Mouse (Mus musculus): Measurements from ENCODE around the gene Cnnm3. TPM values are rescaled to one million over a fixed set of nuclear protein-coding genes. Genes with fewer than 3 reads are reported as not detected.

Gene Cnnm3
- polyA plus RNA-seq, 1 experiment from 2014 or later: 2.5 TPM

DNA sequence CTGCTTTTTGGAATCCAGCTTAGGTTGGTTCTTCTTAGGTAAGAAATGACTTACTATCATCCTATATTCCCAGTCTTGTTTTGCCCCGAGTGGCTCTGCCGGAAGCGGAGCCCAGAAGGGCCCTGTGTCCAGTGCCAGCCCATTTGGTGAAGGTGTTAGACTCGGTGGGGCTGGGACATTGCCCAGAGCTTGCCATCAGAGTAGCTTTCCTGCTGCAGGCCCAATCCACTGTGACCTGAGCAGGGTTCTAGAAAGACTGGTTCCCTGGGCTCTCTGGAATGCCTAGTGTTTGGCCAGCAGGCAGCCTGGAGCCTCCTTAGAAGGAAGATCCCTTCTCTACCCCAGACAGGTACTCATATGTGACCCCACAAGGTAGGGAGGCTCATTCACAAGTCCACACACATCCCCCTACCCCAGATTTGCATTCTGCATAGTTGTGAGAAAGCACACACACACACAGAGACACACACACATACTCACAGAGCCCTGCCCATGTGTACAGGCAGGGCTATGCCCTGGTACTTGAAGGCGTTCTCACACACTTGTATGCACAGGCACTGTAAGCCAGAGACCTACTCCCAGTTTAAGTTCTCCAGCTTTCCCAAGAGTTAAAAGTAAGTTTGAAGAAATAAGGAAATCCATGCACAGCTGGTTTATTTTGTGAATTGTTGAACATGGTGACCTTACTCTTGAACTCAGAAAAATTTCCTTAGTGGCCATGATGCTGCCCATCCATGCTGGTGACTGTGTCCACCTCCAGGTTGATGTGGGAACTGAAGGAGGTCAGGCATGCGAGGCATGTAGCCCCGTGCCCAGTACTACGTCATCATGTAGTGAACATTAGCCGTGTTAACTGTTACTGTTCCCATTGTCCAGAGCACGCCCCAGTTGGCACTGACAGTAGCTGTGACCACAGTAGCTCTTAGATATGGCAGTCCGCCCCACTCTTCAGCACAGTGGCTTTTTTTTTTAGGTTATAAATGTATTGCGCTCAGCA is 31.5 kb upstream of the Cnnm3 start:
- Histone ChIP-seq H3K4me3 (no peak overlapping the region), H3K4me1 (peaks cover 17% of the 10 kb centered on the region), H3K36me3 (no peaks in the 10 kb centered on the region), H3K9me3 (no peaks in the 10 kb centered on the region), H3K27me3 (ENCODE audit: insufficient read depth, poor library complexity, severe bottlenecking) (no peaks in the 10 kb centered on the region), H3K27ac (no peak overlapping the region)
- 83% methylated on average over 12 of the region's 12 CpGs for WGBS
- DNase-seq (ENCODE audit: low spot score): no peak

DNA sequence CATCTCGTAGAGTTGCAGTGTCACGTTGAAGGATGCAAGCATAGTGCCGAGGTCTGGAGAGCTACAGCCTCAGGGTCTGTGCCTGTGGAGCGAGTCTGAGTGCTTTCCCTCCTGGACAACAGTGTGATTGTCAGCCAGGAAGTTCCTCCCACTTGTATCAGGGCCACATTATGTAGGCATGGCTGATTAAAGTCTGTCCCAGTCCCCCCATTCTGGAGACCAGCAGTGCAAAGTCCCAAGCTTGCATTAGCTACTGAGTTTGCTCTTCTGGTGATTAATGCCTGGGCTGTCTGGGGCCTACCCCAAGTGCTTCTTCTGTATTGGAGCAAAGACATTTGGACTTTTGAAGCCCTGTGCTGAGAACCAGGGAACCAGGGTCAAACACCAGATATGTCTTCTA is 27.8 kb upstream of the Cnnm3 start:
- H3K4me3 ChIP-seq: no peak overlapping the region

DNA sequence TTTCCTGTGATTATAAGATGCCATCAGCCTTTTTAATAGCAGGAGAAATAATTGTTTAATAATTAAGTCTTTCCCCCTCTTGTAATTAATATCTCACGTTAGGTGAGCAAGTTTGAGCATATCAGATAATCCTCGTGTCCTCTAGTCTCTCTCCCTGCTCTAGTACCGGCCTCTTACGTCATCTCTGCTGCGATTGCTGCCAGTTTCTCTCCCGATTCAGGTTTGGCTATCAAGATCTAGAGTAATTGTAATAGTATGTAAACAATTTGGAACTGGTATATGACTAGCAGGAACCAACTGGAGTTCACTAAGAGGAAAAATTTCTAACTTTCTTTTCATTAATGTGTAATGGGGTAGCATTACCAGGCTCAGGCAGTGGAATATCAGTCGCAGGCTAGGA is 26.6 kb upstream of the Cnnm3 start:
- Histone ChIP-seq H3K36me3 (no peaks in the 10 kb centered on the region), H3K27ac (no peak overlapping the region), H3K27me3 (ENCODE audit: insufficient read depth, poor library complexity, severe bottlenecking) (no peaks in the 10 kb centered on the region), H3K4me1 (0 out of 2 replicates have a peak, but pooled peaks cover 8% of the 10 kb centered on the region), H3K4me3 (no peak overlapping the region), H3K9me3 (no peaks in the 10 kb centered on the region)
- no peak for DNase-seq (ENCODE audit: low spot score)
- WGBS: 76% methylated on average over 7 of the region's 7 CpGs

More for the DNA sequence above, 27.8 kb upstream of the Cnnm3 start:
- DNase-seq (ENCODE audit: low spot score): no peak
- no peak overlapping the region for H3K27ac ChIP-seq
- H3K27me3 ChIP-seq (ENCODE audit: insufficient read depth, poor library complexity, severe bottlenecking): no peaks in the 10 kb centered on the region
- no peaks in the 10 kb centered on the region for H3K9me3 ChIP-seq
- H3K4me1 ChIP-seq: 0 out of 2 replicates have a peak, but pooled peaks cover 8% of the 10 kb centered on the region
- 60% methylated on average over 4 of the region's 4 CpGs for WGBS
- no peaks in the 10 kb centered on the region for H3K36me3 ChIP-seq

DNA sequence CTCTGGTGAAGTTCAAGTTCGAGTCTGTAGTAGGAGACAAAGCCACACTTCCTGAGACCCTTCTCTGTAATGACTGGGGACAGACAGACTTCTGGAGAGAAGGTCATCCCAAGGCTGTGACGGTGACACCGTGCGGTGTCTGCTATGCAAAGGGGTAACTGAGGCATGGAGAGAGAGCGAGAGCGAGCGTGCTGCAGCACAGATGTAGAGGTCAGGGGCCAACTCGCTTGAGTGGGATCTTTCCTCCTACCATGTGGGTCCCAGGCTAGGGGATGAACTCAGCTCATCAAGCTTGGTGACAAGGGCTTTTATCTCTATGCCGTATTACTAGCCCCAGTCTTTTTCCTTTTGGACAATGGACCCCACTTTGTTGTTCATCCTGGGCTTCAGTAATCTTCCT is 24.6 kb upstream of the Cnnm3 start:
- Histone ChIP-seq H3K9me3 (no peaks in the 10 kb centered on the region), H3K27ac (no peak overlapping the region), H3K4me3 (no peak overlapping the region), H3K27me3 (ENCODE audit: insufficient read depth, poor library complexity, severe bottlenecking) (no peaks in the 10 kb centered on the region), H3K4me1 (peaks cover 9% of the 10 kb centered on the region), H3K36me3 (no peaks in the 10 kb centered on the region)
- WGBS: 84% methylated on average over 9 of the region's 9 CpGs
- DNase-seq (ENCODE audit: low spot score): no peak

- 73% methylated on average over 6 of the region's 6 CpGs for WGBS
- no peaks in the 10 kb centered on the region for H3K36me3 ChIP-seq
- no peaks in the 10 kb centered on the region for H3K27me3 ChIP-seq (ENCODE audit: insufficient read depth, poor library complexity, severe bottlenecking)
- no peaks in the 10 kb centered on the region for H3K9me3 ChIP-seq
- no peak overlapping the region for H3K4me3 ChIP-seq
- no peak for DNase-seq (ENCODE audit: low spot score)
- peaks cover 12% of the 10 kb centered on the region for H3K4me1 ChIP-seq
- no peak overlapping the region for H3K27ac ChIP-seq
These were observed 22.0 kb upstream of the Cnnm3 start for GRCm38 (mm10) chr1:36489661-36490060.

GRCm38 (mm10) chr1:36492416-36493139 is 19.1 kb upstream of the Cnnm3 start:
- Histone ChIP-seq H3K4me1 (peaks cover 12% of the 10 kb centered on the region), H3K4me3 (no peak overlapping the region), H3K9me3 (no peaks in the 10 kb centered on the region), H3K36me3 (no peaks in the 10 kb centered on the region), H3K27me3 (ENCODE audit: insufficient read depth, poor library complexity, severe bottlenecking) (no peaks in the 10 kb centered on the region), H3K27ac (peak overlapping the region; percentile 72)
- DNase-seq (ENCODE audit: low spot score): peak; percentile 91
- 29% methylated on average over 9 of the region's 9 CpGs for WGBS

GRCm38 (mm10) chr1:36493299-36493698 is 18.4 kb upstream of the Cnnm3 start:
- no peaks in the 10 kb centered on the region for H3K9me3 ChIP-seq
- H3K27me3 ChIP-seq (ENCODE audit: insufficient read depth, poor library complexity, severe bottlenecking): no peaks in the 10 kb centered on the region
- peaks cover 12% of the 10 kb centered on the region for H3K4me1 ChIP-seq
- H3K4me3 ChIP-seq: no peak overlapping the region
- WGBS: 72% methylated on average over 6 of the region's 6 CpGs
- no peaks in the 10 kb centered on the region for H3K36me3 ChIP-seq
- no peak for DNase-seq (ENCODE audit: low spot score)
- H3K27ac ChIP-seq: no peak overlapping the region

DNA sequence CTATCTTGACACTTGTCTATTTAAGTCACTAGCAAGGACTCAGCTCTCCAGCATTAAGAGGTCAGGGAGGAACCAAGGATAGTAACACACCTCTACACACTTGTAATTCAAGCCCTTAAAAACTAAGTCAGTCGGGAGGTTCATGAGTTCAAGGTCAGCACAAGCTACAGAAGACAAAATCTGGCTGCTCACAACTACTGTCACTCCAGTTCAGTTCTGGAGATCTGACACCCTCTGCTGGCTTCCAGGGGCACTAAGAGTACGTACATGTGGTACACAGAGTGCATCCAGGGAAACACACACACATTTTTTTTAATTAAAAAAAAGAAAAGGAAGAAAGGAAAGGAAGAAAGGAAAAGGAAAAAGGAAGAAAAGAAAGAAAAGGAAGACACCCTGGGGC is 14.9 kb upstream of the Cnnm3 start:
- Histone ChIP-seq H3K36me3 (peaks cover 16% of the 10 kb centered on the region; the same call in 1 of the 2 replicates), H3K4me3 (no peak overlapping the region), H3K27me3 (ENCODE audit: insufficient read depth, poor library complexity, severe bottlenecking) (no peaks in the 10 kb centered on the region), H3K9me3 (no peaks in the 10 kb centered on the region), H3K27ac (no peak overlapping the region), H3K4me1 (peaks cover 12% of the 10 kb centered on the region)
- WGBS: 54% methylated on average over 2 of the region's 2 CpGs
- DNase-seq (ENCODE audit: low spot score): no peak

DNA sequence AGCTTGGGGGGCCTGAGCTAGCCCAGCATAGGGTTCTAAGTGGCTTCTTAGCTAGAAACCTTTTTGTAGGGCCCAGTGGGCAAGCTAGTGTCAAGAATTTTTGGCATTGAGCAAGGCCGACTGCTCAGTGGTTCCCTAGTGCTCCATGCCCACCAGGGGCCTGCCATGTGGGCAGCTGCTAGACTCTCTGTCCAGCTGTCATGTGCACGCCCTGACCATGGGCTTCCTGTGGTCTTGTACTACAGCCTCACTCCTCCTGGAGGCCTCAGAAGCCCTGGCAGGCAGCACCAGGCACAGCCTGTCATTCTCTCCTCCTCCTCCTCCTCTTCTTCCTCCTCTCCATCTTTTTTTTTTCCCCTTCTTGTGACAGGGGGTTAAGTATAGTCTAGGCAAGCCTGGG is 14.4 kb upstream of the Cnnm3 start:
- 87% methylated on average over 2 of the region's 2 CpGs for WGBS
- Histone ChIP-seq H3K4me3 (no peak overlapping the region), H3K27me3 (ENCODE audit: insufficient read depth, poor library complexity, severe bottlenecking) (no peaks in the 10 kb centered on the region), H3K27ac (no peak overlapping the region), H3K4me1 (peaks cover 8% of the 10 kb centered on the region), H3K36me3 (peaks cover 16% of the 10 kb centered on the region; the same call in 1 of the 2 replicates), H3K9me3 (no peaks in the 10 kb centered on the region)
- DNase-seq (ENCODE audit: low spot score): no peak

GRCm38 (mm10) chr1:36501261-36501660 is 10.4 kb upstream of the Cnnm3 start:
- H3K4me1 ChIP-seq: no peaks in the 10 kb centered on the region
- H3K27me3 ChIP-seq (ENCODE audit: insufficient read depth, poor library complexity, severe bottlenecking): no peaks in the 10 kb centered on the region
- peaks cover 16% of the 10 kb centered on the region; the same call in 1 of the 2 replicates for H3K36me3 ChIP-seq
- WGBS: 10% methylated on average over 3 of the region's 3 CpGs
- H3K9me3 ChIP-seq: no peaks in the 10 kb centered on the region
- no peak overlapping the region for H3K27ac ChIP-seq
- H3K4me3 ChIP-seq: no peak overlapping the region
- no peak for DNase-seq (ENCODE audit: low spot score)

DNA sequence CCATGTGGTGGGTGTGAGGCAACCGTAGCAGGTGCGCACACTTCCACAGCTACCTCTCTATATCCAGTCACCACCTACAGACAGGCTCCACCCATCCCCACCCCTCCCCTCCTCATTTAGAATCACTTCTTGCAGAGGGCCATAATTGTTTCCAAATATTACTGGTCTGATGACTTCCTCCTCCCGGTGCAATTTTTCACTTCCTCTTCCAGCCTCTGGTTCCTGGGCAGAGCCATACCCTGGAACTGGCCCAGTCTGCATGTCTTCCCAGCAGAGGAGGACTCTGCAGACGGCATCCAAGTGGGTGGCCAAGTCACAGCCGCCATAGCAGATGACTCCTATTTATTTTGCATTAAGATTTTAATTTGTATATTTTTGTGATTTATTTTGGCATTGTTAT is 3.4 kb upstream of the Cnnm3 start:
- 86% methylated on average over 5 of the region's 5 CpGs for WGBS
- peaks cover 8% of the 10 kb centered on the region for H3K4me1 ChIP-seq
- DNase-seq (ENCODE audit: low spot score): no peak

GRCm38 (mm10) chr1:36512089-36512965 is 660 bp downstream of the Cnnm3 start:
- DNase-seq (ENCODE audit: low spot score): peak; percentile 82
- Histone ChIP-seq H3K4me1 (peaks cover 39% of the 10 kb centered on the region), H3K4me3 (peak overlapping the region; percentile 98), H3K27ac (peak overlapping the region; percentile 97), H3K9me3 (no peaks in the 10 kb centered on the region), H3K36me3 (peaks cover 25% of the 10 kb centered on the region), H3K27me3 (ENCODE audit: insufficient read depth, poor library complexity, severe bottlenecking) (no peaks in the 10 kb centered on the region)
- 9% methylated on average over 126 of the region's 126 CpGs for WGBS

More for the DNA sequence above, 3.4 kb upstream of the Cnnm3 start:
- Histone ChIP-seq H3K4me3 (no peak overlapping the region), H3K36me3 (no peaks in the 10 kb centered on the region), H3K27ac (no peak overlapping the region), H3K27me3 (ENCODE audit: insufficient read depth, poor library complexity, severe bottlenecking) (no peaks in the 10 kb centered on the region), H3K9me3 (no peaks in the 10 kb centered on the region)
